Mouse (Mus musculus) neutrophil, adult 5-6 weeks (primary cell): ENCODE measurements around the gene Tagap1. TPM values are rescaled to one million over a fixed set of nuclear protein-coding genes. Genes with fewer than 3 reads are reported as not detected.
"Not testable (repeated sequence)": the region's sequence is repeated elsewhere in the genome, so short reads cannot be mapped to it uniquely, and the experiment has no call there.

Source experiments
- ATAC-seq: fragments of 151-379, 151-347 bp; 2 replicates; pipeline ENCODE4 v1.8.0; 2017; ENCODE audit warnings: mild to moderate bottlenecking, moderate TSS enrichment; ENCODE audit not compliant: insufficient number of reproducible peaks, poor library complexity, low FRiP score, severe bottlenecking; ENCODE audit errors: extremely low read depth
- total RNA-seq: library from RNA; stranded (forward); fragments of 200-1000 nt; gene quantifications from 2 replicates; pipeline ENCODE4 v1.2.3, GENCODE M21; 2017

Gene Tagap1
- total RNA-seq, result 33.5 and 39.3 TPM in 2 replicates

DNA sequence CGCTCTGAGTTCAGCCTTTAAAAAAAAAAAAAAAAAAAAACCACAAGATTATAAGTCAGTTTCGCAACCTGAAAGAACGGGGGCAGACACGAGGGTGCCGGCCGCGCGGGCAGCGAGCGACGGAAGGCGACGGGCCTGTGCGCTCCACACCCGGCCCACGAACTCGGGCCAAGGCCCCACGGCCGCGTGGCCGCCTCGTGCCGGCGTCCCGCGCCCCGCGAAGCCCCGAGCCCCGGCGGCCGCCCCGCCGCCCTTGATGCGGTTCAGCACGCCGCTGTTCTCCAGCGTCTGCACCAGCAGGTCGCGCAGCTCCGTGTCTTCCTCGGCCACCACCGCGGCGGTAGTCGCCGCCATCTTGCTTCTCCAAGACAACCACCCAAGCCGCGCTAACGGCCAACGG lies at the start of gene Tagap1:
TSS of gene Tagap1 (minus strand) at position 381 of the 400 bp plus-strand sequence.
- ATAC-seq, result not testable (repeated sequence)

DNA sequence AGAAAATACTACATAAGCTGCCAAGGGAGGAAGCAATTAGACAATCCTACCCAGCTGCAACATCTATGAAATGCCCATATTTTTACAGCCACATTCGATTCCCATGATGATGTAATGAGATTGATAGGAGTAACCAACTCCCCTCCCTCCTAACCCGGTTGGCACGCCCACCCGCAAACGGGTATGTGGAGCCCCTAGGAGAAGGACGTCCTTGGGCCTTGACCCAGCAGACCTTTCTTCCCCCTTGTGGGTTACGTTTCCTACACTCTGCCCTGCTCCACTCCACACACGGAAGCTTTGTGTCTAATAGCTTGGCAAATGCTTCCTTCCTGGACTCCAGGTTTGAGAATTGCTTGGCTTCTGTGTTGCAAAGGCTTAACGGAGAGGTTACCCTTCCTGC lies 48.9 kb upstream of the Tagap1 start:
- not testable (repeated sequence) for ATAC-seq

DNA sequence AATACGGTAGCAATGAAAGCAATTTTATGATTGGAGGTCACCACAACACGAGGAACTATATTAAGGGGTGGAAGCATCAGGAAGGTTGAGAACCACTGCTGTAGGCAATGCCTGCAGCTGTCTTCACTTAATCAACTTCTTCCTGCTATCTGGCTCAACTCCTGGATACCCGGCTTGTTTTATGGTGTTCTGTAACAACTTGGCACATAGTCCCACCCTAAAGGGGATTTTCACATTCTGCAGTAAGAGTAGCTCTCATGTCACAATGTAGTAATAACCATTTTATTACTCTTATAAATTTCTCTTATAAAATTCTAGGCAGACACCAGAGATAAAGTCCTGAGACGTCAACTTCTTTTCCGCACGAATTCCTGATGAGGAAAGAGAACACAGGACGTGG lies 48.5 kb upstream of the Tagap1 start:
- ATAC-seq, result not testable (repeated sequence)

DNA sequence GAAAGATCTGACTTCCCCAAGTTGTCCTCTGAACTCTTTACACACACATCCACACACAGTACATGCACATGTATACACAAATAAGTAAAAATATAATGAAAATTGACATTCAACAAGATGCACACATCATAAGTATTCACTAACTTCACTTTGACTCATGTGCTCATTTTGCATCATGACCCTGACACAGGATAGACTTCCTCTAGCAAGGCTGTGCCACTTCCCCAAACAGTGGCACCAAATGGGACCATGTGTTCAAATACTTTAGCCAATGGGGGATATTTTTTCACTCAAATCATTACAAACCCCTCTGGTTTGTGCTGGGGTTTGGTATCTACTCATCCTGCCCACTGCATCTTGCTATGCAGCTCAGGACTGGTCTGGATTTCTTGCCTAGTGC lies 47.9 kb upstream of the Tagap1 start:
- ATAC-seq, result not testable (repeated sequence)

DNA sequence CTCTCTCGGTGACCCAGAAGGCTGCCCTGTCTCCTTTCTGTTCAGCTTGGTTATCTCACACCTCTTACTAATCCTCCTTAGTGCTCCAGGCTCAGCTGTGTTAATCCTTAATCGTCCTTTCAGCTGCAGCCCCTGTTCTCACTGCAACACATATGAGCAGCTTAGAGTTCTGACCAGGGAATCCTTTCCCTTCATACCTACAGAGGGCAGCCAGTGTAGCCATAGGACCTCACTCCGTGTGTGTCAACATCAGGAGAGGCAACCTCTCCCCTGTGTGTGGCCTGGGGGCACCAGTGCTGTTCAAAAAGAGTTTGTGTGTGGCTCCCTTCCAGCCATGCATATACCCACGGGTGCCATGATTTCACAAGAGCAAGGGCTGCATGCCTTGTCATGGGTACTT lies 44.7 kb upstream of the Tagap1 start:
- ATAC-seq, result not testable (repeated sequence)

DNA sequence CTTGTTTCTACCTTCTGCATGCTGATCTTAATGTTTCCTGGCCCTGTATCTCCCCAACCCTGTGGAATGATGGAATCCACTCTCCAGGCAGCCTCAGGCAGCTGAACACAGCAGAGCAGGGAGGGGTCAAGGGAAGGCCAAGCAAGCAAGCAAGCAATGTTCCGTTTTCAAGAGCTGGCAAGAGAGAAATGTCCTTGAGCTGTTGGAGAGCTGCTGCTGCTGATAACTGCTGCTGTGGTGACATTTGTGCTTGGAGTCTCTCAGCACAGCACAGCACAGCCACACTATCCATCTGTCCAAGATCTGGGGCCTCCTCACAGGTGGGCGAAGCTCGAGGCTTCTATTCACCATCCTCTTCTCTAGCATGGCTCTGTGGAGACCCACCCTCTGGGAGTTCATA lies 42.4 kb upstream of the Tagap1 start:
- not testable (repeated sequence) for ATAC-seq

DNA sequence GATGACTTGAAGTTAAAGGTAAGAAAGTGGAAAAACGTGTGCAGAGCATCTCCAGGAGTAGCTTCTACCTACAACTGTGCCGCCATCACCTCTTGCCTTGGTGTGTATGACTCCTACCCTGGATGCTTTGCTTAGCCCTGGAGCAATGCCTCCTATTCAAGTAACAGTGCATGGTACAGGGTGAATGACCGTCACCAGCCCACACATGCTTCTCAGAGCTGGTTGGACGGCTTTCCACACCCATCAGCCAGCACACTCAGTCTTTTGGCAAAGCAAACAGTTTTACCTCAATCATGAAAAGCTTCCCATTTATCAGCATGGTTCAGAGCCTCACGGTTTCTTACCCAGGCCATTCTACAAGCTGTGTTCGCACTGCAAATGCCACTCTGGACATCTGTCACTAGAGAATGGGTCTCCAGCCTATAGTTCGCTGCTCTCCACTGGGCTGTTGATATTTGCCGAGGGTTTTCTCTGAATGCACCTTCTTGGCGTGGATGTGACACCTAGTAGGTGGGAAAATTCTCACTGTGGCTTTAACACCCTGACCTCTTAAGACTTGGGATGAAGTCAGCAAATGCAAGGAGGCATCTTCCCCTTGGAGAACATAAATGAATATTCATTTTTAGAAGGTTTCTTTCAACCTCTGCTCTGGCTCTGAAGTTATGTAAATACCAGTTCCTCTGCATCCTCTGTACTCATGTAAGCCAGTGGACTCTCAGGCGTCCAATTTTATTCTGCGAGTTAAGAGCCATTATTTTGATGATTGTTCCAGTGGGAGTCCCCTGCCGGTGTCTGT lies 41.0 kb upstream of the Tagap1 start:
- ATAC-seq, result not testable (repeated sequence)

DNA sequence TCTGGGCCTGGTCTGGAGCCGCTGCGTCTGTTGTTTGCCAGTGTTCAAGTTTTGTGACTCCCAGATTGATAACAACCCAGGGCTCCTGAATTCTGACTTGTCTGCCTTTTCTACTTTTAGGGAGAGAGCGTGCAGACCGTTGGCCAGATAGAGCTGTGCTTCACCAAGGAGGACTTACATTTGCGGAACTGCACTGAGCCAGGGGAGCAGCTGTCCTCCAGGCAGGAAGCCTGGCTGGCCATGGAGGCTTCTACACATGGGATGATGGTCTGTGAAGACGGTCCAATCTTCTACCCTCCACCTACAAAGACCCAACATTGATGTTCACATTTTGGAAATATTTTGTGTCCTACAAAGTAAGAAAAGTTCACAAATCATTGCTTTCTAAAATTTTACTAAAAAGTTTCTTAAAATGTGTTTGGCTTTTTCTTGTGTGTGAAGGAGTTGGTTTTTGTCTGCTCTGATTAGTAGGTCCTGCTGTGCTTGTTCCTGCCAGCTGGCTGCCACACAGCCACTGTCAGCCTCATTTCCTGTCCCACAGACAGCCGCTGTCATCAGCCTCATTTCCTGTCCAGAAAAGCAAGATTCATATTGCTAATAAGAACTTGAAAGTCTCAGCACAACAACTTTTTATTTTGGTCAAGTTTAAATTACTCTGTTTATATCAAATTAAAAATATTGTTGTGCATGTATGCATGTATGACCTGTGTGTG lies 37.0 kb upstream of the Tagap1 start:
- ATAC-seq, result not testable (repeated sequence)

DNA sequence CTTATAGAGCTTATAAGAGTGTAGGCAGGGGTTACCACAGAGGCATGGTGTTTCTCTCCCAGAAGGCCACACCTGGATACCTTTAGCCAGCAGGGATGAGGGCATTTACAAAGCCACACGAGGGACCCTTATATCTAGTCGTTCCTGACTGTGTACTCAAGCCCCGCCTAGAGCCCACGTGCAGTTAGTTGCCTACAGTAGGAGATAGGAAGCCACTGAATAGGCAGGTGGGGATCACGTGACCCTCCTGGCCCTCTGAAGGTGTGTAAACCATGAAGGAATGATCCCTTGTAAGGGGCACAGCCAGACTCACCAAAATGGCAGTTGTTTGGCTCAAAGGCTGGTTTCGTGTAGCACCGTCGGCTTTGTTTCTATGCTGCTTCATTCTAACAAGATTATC lies 35.9 kb upstream of the Tagap1 start:
- ATAC-seq, result not testable (repeated sequence)

DNA sequence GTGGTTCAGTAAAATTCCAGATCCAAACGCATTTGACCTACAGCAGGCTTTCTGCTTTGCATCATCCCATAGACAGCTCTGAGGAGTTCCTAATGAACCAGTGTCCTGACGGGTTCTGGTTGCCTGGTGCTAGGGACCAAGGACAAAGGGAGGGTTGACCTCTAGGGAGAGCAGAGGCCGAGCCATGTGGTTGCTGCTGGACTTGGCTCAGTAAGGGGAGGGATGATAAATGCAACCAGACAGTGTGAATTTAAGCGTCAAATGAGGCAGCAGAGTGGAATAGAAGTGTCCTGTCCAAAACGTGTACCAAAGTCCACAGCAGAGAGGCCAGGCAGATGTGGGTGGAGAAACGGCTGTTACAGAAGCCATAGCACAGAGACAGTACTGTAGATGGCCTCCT lies 34.5 kb upstream of the Tagap1 start:
- ATAC-seq, result not testable (repeated sequence)

DNA sequence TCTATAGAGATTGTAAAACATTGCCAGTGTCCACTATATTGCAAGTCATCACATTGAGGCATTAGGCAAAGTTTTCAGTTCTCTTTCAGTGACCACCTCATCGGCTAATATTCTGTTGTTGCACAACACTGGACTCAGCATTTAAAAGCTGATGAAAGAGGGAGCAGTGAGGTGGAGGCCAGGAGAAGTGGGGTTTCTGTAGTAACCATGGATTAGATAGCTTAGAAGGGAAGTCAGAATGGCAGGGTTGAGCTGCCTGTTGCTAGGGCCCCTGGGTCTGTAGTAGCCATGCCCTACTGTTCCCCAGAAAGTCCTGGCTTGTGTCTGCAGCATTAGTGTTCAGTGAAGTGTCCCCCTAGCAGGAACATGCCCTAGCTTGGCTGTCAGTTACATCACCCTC lies 25.2 kb upstream of the Tagap1 start:
- ATAC-seq, result not testable (repeated sequence)

DNA sequence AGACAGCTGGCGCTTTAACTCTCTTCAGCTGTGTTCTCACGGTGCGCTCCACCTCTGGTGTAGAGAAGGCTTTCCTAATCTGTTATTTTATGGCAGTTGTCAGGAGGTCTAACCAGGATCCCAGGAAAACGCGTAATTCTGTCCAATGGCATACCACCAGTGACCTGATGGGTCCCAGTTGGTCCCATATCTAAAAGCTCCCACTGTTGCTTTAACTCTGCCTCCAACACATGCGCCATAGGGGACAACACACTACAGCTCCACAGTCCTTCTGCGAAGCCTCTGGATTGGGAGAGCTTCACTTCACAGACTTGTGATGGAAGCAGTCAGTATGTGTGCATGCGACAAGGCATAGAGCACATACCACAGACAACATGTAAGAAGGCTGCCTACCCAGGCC lies 19.2 kb upstream of the Tagap1 start:
- ATAC-seq, result not testable (repeated sequence)

DNA sequence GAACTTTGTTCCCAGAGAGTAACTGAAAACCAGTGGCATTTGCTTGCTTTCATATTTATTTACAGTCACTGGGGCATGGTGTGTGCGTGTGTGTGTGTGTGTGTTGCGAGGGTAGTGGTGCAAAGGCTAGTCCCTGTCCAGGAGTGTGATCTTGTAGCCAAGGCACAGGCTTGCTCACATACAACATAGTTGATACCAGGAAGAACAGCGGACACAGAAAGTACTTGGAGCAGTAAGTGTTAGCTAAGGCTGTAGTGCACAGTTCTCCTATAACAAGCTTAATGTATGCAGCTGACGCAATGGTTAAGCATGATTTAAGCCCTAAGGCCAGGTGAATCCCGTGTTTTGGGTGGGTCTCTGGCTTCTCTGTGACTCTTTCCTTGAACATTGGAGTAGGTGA lies 18.4 kb upstream of the Tagap1 start:
- ATAC-seq, result not testable (repeated sequence)

DNA sequence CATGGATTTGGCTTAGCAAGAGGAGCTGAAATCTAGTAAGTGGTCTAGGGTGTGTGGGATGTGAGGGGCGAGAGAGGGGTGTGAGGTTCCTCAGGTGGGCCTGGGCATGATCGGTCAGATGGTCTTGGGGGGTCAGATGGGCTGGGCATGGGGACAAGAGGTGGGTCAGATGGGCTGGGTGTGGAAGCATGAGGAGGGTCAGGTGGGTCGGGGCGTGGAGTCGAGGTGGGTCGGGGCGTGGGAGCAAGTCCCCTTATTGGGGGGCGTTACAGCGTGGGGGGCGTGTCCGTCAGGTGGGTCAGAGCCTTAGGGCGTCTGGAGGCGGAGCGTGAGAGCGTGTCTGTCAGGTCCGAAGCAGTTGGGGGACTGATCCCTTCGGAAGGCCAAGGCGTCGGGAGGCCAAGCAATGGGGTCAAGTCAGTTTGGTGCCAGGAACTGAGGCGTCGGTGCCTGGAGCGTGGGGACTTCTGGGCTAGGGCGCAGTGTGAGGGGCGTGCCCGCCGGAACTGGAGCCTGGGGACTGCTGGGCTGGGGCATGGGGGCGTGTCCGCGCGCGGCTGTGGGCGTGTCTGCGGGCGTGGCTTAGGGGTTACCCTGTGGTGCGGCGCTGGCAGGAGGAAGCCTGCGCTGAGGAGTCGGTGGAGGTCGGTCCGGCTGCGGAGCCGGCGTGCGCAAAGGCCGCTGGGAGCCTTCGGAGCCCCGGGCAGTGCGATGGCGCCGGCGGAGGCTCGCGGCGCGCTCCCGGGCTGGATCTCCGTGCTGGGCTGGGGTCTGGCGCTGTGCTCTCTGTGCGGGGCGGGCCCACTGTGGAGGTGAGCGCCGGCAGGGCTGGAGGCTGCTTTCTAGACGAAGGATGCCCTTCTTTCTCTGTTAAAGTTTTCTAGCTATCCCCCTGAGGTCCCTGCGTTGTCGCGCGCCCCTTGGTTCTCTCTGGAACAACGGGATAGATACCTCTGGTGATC lies 17.6 kb upstream of the Tagap1 start, which contains the start of gene Gm49721:
TSS of gene Gm49721 (plus strand) at position 618 of the 962 bp plus-strand sequence.
- ATAC-seq, result peak; percentile 91

DNA sequence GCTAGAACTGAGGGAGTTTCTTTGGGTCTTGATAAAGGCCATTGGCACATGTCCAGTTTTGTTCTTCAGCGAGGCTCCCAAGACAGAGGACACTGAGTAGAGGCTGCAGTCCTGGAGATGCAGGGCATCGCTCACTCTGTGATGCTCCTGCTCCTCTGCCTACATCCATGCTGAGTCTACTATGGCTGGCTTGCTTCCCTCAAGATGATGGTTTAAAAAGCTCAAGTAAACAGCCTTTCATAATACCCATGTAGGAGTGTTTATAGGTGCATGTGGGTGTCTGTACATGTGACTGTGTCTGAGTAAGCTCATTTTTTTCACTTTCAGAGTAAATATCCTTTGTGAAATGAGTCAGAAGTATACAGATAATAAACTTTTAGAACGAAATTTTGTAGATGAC lies 14.0 kb upstream of the Tagap1 start:
- not testable (repeated sequence) for ATAC-seq

DNA sequence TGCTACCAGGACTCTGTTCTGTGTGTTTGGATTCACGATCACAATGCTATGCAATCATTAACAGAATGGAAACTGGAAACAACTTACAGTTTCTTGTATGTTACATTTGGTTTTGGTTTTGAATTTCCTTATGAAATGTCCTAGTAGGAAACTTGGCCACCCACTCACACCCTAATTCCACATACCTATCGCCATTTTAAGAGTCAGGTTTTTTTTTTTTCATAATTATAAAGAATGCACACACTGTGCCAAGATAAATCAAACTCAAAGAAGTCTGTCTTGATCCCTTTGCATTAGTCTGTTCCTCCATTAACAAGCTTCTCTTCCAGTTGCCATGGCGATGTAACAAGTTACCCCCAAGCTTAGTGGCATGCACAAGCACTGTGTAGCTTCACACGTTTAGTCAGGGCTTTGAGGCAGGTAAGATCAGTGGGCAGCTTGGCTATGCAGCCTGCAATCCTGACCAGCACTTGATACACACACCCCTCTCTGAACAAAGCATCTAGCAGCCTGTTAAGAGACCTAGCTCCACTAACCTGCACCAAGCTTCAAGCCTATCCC lies 12.0 kb upstream of the Tagap1 start:
- not testable (repeated sequence) for ATAC-seq

DNA sequence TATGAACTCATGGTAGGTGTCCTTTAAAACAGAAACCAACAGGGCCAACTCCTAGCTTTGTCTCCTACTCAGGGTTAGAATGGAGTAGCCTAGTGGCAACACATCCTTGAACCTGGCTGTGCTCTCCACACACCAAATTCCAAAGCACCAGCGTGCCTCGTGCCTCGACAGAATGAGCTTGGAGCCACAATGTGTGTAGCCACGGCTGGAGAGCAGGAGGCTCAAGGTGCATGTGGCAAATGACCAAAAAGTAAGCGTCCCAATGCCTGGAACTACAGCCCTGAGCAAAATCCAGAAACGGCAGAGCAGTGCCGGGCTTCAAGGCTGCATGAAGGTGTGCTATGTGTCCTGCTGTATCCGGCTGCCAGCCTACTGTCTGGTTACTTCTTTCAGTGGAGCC lies 10.3 kb upstream of the Tagap1 start:
- ATAC-seq, result not testable (repeated sequence)

DNA sequence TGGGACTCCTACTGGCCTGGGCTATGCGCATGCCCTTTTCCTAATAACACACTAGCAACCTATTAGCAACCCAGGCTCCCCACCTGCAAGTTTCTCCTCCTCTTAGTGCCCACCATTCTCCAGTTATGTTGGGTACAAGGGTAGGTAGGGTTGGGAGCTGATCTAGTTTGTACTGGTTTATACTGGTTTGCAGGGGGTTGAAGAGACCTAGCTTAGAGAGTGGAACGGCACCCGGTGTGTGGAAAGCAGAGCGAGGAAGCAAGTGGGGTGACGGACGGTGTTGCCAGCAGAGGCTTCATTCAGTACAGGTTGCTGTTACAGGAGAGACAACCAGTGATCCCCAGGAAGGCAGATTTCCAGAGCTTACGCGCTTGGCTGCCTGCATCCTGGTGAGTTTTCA lies 9.4 kb upstream of the Tagap1 start, which contains the start of gene Rnaset2b:
TSS of gene Rnaset2b (plus strand) at position 301 of the 400 bp plus-strand sequence.
- ATAC-seq, result not testable (repeated sequence)

DNA sequence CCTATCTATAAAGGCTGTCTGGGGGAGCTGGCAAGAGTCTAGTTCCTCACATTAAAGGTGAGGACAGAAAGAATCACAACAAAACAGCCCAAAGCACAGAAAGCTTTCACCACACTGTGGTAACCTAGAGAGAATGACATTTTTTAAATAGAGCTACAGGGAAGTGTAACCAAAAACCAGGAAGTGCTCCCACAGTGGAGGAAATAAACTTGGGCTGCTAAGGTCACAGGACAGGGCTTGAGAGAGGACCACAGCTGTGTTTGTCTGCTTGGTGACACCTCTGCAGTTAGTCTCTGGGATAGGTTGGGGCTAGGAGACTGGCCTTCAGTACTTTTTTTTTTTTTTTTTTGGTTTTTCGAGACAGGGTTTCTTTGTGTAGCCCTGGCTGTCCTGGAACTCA lies 6.7 kb upstream of the Tagap1 start:
- peak; percentile 71 for ATAC-seq
